19 mouse cellular contexts compared by ENCODE assay signal in genomic region chr6:47809053-47809452, GRCm38 (mm10). TPM values are rescaled to one million over a fixed set of nuclear protein-coding genes. Genes with fewer than 3 reads are reported as not detected.
DNase-seq lines count a peak whose midpoint lies in the region; ATAC-seq lines count a peak whose summit lies in the region.
"Had no signal": no experiment of that assay in that cellular context is flagged by ENCODE, and none has a peak within 500 bp of the region (broad histone marks: within the 10 kb centered on the region; RNA-seq: fewer than 3 reads in every experiment).

No protein-coding gene starts in this region.

- 0 out of 2 replicates have a peak overlapping the region, but pooled peaks have one; percentile 3 for H3K4me2 ChIP-seq in limb, embryonic 13.5 days (replicated peaks)
- 0 out of 2 replicates have a peak overlapping the region, but pooled peaks have one; percentile 9 for H3K4me2 ChIP-seq in neural tube, embryonic 12.5 days (replicated peaks)
- peak overlapping the region; percentile 28 for H3K4me2 ChIP-seq in hindbrain, embryonic 14.5 days (replicated peaks)
- H3K4me2 ChIP-seq: heart, embryonic 12.5 days; limb, embryonic 12.5 days had no signal

- H3K9ac ChIP-seq in limb, embryonic 13.5 days, result no peak overlapping the region
- H3K9ac ChIP-seq in neural tube, embryonic 12.5 days, result no peak overlapping the region
- no peak overlapping the region for H3K9ac ChIP-seq in hindbrain, embryonic 14.5 days
- H3K9ac ChIP-seq: embryonic facial prominence, embryonic 12.5 days; heart, embryonic 12.5 days; limb, embryonic 12.5 days had no signal

- no peaks in the 10 kb centered on the region for H3K27me3 ChIP-seq in limb, embryonic 13.5 days
- no peaks in the 10 kb centered on the region for H3K27me3 ChIP-seq in limb, embryonic 10.5 days (ENCODE audit: low read depth, poor library complexity, severe bottlenecking)
- no peaks in the 10 kb centered on the region for H3K27me3 ChIP-seq in neural tube, embryonic 12.5 days (replicated peaks)
- no peaks in the 10 kb centered on the region for H3K27me3 ChIP-seq in hindbrain, embryonic 14.5 days (ENCODE audit: control insufficient read depth, insufficient read depth, low read length)
- H3K27me3 ChIP-seq: embryonic facial prominence, embryonic 12.5 days; heart, embryonic 12.5 days; limb, embryonic 12.5 days had no signal

- no peak for ATAC-seq in limb, embryonic 13.5 days (ENCODE audit: low FRiP score, low read depth)
- ATAC-seq in neural tube, embryonic 12.5 days (ENCODE audit: low FRiP score, low read depth), result no peak
- no peak for ATAC-seq in hindbrain, embryonic 14.5 days (ENCODE audit: low FRiP score)
- ATAC-seq: forebrain, embryonic 16.5 days; intestine, embryonic 16.5 days had no signal

- no peak overlapping the region for H3K27ac ChIP-seq in limb, embryonic 13.5 days
- H3K27ac ChIP-seq in limb, embryonic 10.5 days, result no peak overlapping the region
- H3K27ac ChIP-seq in neural tube, embryonic 12.5 days, result no peak overlapping the region
- H3K27ac ChIP-seq in hindbrain, embryonic 14.5 days, result peak overlapping the region; percentile 16; the same call in 1 of the 2 replicates
- H3K27ac ChIP-seq: embryonic facial prominence, embryonic 12.5 days; kidney, postnatal 0 days; limb, embryonic 12.5 days had no signal

- 75% methylated on average over 4 of the region's 4 CpGs for WGBS in limb, embryonic 13.5 days
- WGBS in limb, embryonic 10.5 days, result 91% methylated on average over 4 of the region's 4 CpGs
- 76% methylated on average over 4 of the region's 4 CpGs for WGBS in neural tube, embryonic 12.5 days
- WGBS in hindbrain, embryonic 14.5 days, result 74% methylated on average over 4 of the region's 4 CpGs

- no peak for DNase-seq in limb, embryonic 10.5 days (ENCODE audit: low spot score)
- DNase-seq in neural tube, embryonic 10.5 days (ENCODE audit: extremely low spot score, low spot score), result no peak
- DNase-seq in hindbrain, embryonic 14.5 days (ENCODE audit: low spot score), result no peak
- DNase-seq in frontal cortex, postnatal 14 days (ENCODE audit: low spot score in 2 of 2), result no peak
- no peak for DNase-seq in layer of hippocampus, adult 11-12 months (ENCODE audit: low spot score)
- DNase-seq: cerebellum, adult 2 months; heart, postnatal 36 days; lung, adult 18-20 months; retina, postnatal 1 day; thymus, adult 18-20 months had no signal

- peaks cover 30% of the 10 kb centered on the region for H3K4me1 ChIP-seq in limb, embryonic 13.5 days
- H3K4me1 ChIP-seq in limb, embryonic 10.5 days, result peaks cover 24% of the 10 kb centered on the region
- H3K4me1 ChIP-seq in neural tube, embryonic 12.5 days, result peaks cover 29% of the 10 kb centered on the region
- peaks cover 29% of the 10 kb centered on the region for H3K4me1 ChIP-seq in hindbrain, embryonic 14.5 days (replicated peaks; ENCODE audit: control insufficient read depth, insufficient read depth, low read length)

- H3K36me3 ChIP-seq in limb, embryonic 13.5 days, result peaks cover 44% of the 10 kb centered on the region
- H3K36me3 ChIP-seq in limb, embryonic 10.5 days, result peaks cover 66% of the 10 kb centered on the region
- peaks cover 30% of the 10 kb centered on the region for H3K36me3 ChIP-seq in neural tube, embryonic 12.5 days
- H3K36me3 ChIP-seq in hindbrain, embryonic 14.5 days (replicated peaks; ENCODE audit: control insufficient read depth, insufficient read depth), result peaks cover 35% of the 10 kb centered on the region

- no peaks in the 10 kb centered on the region for H3K9me3 ChIP-seq in limb, embryonic 13.5 days
- no peaks in the 10 kb centered on the region for H3K9me3 ChIP-seq in limb, embryonic 10.5 days (replicated peaks)
- H3K9me3 ChIP-seq in neural tube, embryonic 12.5 days, result no peaks in the 10 kb centered on the region
- H3K9me3 ChIP-seq in hindbrain, embryonic 14.5 days (ENCODE audit: control insufficient read depth, low read length), result no peaks in the 10 kb centered on the region
- H3K9me3 ChIP-seq: embryonic facial prominence, embryonic 12.5 days; heart, embryonic 12.5 days; limb, embryonic 12.5 days had no signal

- H3K4me3 ChIP-seq in limb, embryonic 13.5 days, result no peak overlapping the region
- no peak overlapping the region for H3K4me3 ChIP-seq in limb, embryonic 10.5 days
- no peak overlapping the region for H3K4me3 ChIP-seq in neural tube, embryonic 12.5 days
- H3K4me3 ChIP-seq in hindbrain, embryonic 14.5 days (replicated peaks; ENCODE audit: low read length), result no peak overlapping the region
- H3K4me3 ChIP-seq: embryonic facial prominence, embryonic 12.5 days; heart, embryonic 12.5 days; left cerebral cortex, adult 2 months; limb, embryonic 12.5 days had no signal

RNA-seq across cellular contexts. Expression of gene Pdia4, which starts 4.2 kb away (rescaled TPM):
- polyA plus RNA-seq in limb, embryonic 13.5 days (2015; fragmentation: Nextera tagmentation; extraction: Ambion mirVana), result 282 and 324 TPM in 2 replicates
- 284 and 298 TPM in 2 replicates for polyA plus RNA-seq in limb, embryonic 10.5 days (2016; fragmentation: Nextera tagmentation; extraction: Ambion mirVana)
- polyA plus RNA-seq in neural tube, embryonic 12.5 days (2016; fragmentation: Nextera tagmentation; extraction: Ambion mirVana), result 196 and 221 TPM in 2 replicates
- polyA plus RNA-seq in hindbrain, embryonic 14.5 days (2014; fragmentation: Nextera tagmentation; extraction: Ambion mirVana), result 149 and 168 TPM in 2 replicates

RNA-seq across cellular contexts. Expression of gene Zfp786, which starts 21.6 kb away (rescaled TPM):
- polyA plus RNA-seq in limb, embryonic 13.5 days (2015; fragmentation: Nextera tagmentation; extraction: Ambion mirVana), result 5.6 and 6.1 TPM in 2 replicates
- 5.7 and 5.8 TPM in 2 replicates for polyA plus RNA-seq in limb, embryonic 10.5 days (2016; fragmentation: Nextera tagmentation; extraction: Ambion mirVana)
- 12.8 and 14.8 TPM in 2 replicates for polyA plus RNA-seq in neural tube, embryonic 12.5 days (2016; fragmentation: Nextera tagmentation; extraction: Ambion mirVana)
- 13.6 and 13.7 TPM in 2 replicates for polyA plus RNA-seq in hindbrain, embryonic 14.5 days (2014; fragmentation: Nextera tagmentation; extraction: Ambion mirVana)

RNA-seq across cellular contexts. Expression of gene Zfp398, which starts 26.4 kb away (rescaled TPM):
- 12.4 and 12.6 TPM in 2 replicates for polyA plus RNA-seq in limb, embryonic 13.5 days (2015; fragmentation: Nextera tagmentation; extraction: Ambion mirVana)
- polyA plus RNA-seq in limb, embryonic 10.5 days (2016; fragmentation: Nextera tagmentation; extraction: Ambion mirVana), result 7.1 and 9.1 TPM in 2 replicates
- 13.4 and 14.5 TPM in 2 replicates for polyA plus RNA-seq in neural tube, embryonic 12.5 days (2016; fragmentation: Nextera tagmentation; extraction: Ambion mirVana)
- polyA plus RNA-seq in hindbrain, embryonic 14.5 days (2014; fragmentation: Nextera tagmentation; extraction: Ambion mirVana), result 15.7 and 18.6 TPM in 2 replicates
